Mouse (Mus musculus) testis, adult 2 months (tissue): ENCODE data around the gene Magi1.

Experiments
- CTCF ChIP-seq: fragments of 200-500 bp; IDR thresholded peaks from 2 replicates; pipeline ENCODE4 v1.5.1; 2012; ENCODE audit warnings: low read depth, mild to moderate bottlenecking, inconsistent platforms, low read length, moderate library complexity; ENCODE audit not compliant: control insufficient read depth, insufficient read depth, insufficient replicate concordance
- POLR2A ChIP-seq: fragments of 200-500 bp; IDR thresholded peaks from 2 replicates; pipeline ENCODE4 v1.6.1; 2012; ENCODE audit warnings: low read depth, mild to moderate bottlenecking, inconsistent platforms, low read length, moderate library complexity; ENCODE audit not compliant: control insufficient read depth

DNA sequence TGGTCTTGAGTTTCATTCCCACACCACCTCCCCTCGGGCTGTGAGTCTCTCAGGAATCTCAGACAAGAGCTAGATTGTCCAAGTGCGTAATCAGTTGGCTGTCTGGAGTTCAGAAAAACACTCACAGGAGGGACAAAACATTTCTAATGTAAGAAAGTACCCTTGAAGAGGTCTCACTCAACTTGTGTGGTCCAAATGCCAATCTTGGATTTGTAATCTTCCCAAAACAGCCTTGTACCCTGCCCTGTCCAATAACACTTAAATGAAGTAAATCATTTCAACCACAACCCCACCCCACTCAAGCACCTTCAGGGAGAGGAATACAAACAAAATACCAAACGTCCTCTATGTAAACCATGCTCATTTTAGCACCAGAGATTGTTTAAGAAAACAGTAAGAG is 82.8 kb downstream of the Magi1 start:
- TF ChIP-seq CTCF (no peak), POLR2A (no peak)
